Mouse (Mus musculus) cerebellum, adult 2 months (tissue): ENCODE measurements around the gene Slc16a11.

Source experiments
- CTCF ChIP-seq: fragments of 200-500 bp; IDR thresholded peaks from 2 replicates; pipeline ENCODE4 v1.5.1; 2011; ENCODE audit warnings: low read depth, mild to moderate bottlenecking, control low read depth, low read length, moderate library complexity, borderline replicate concordance; ENCODE audit not compliant: insufficient read depth
- POLR2A ChIP-seq: fragments of 200-500 bp; IDR thresholded peaks from 2 replicates; pipeline ENCODE4 v1.6.1; 2011; ENCODE audit warnings: low read length, control low read depth, borderline replicate concordance; ENCODE audit not compliant: insufficient read depth

DNA sequence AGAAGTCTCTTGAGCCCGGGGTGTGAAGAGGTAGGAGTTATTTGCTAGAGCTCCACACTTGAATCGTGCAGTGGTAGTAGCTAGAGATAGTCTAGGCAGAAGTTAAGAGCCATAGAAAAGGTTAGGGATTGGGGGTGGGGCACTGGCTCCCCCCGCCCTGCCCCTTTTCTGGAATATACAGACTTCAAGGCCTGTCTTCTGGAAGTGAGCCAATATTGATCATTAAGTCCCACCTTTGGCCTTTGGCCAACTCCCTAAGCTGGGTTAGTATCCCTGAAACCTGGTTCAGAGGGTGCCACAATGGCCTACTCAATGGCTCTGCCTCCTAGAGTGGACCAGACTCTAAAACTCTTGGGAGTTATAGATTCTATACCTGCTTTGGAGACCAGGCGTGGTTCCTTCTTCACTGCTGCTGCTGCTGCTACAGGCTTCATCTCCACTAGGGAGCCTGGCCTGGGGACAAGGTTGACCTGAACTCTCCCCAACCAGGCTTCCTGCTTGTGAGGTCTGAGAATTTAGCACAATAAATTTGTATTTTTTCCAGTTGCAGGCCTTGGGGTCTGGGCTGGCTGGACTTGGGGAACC lies 15.2 kb downstream of the Slc16a11 start:
- TF ChIP-seq CTCF, result no peak
- no peak for TF ChIP-seq POLR2A
